Mouse (Mus musculus): Measurements from ENCODE around the gene Cacna1c.

DNA sequence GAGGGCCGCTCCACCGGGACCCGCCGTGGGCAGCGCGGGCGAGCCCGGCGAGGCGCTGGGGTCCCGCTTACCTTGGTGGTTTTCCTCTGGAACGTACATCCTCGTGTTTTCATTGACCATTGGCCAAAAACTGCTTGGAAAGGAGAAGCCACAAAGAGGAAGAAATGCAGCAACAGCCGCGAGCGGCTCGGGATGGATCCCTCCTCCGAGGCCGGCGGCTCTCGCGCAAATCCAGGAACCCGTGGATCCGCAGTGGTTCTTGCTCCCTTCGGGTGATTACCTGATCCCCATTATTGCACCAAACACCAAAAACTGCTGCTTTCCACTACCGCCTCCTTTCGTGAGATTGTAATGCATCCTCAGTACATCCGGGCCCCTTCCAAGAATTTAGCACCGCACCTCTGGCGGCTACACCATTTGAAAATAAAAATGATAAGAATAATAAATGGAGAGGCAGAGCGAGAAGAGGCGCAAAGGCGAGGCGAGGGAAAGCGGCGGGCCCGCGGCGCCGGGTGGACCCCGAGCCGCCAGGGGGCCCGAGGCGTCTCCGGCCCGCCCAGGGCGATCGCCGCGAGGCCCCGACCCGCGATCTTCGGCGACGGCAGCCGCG is 88.3 kb downstream of the Cacna1c start:
- TF ChIP-seq MAFK (IDR thresholded peaks at IDR 0.05; ENCODE audit: insufficient read depth, low read depth, low read length) (no peak), ZNF384 (IDR thresholded peaks at IDR 0.05; ENCODE audit: low read depth, low read length) (no peak)
